Comparison of ENCODE assay signal across 26 mouse cellular contexts in genomic region chr17:43399151-43399550, GRCm38 (mm10). TPM values are rescaled to one million over a fixed set of nuclear protein-coding genes. Genes with fewer than 3 reads are reported as not detected.
A peak's percentile ranks its signal among the peaks of the same experiment; 100 is the strongest.
DNase-seq lines count a peak whose midpoint lies in the region; ATAC-seq and TF ChIP-seq lines count a peak whose summit lies in the region.
"Had no signal": no experiment of that assay in that cellular context is flagged by ENCODE, and none has a peak within 500 bp of the region (broad histone marks: within the 10 kb centered on the region; RNA-seq: fewer than 3 reads in every experiment).

No protein-coding gene starts in this region.

- H3K27me3 ChIP-seq in heart, postnatal 0 days (ENCODE audit: control insufficient read depth, insufficient read depth, low read length): no peaks in the 10 kb centered on the region
- H3K27me3 ChIP-seq in lung, postnatal 0 days (replicated peaks; ENCODE audit: insufficient read depth, low read length): no peaks in the 10 kb centered on the region
- H3K27me3 ChIP-seq: forebrain, embryonic 15.5 days; liver, embryonic 15.5 days; lung, embryonic 15.5 days had no signal

- no peaks in the 10 kb centered on the region for H3K36me3 ChIP-seq in heart, postnatal 0 days (replicated peaks; ENCODE audit: control insufficient read depth, insufficient read depth, low read length)
- no peaks in the 10 kb centered on the region for H3K36me3 ChIP-seq in lung, postnatal 0 days (ENCODE audit: insufficient read depth, low read length)
- H3K36me3 ChIP-seq: embryonic facial prominence, embryonic 10.5 days; forebrain, embryonic 15.5 days; limb, embryonic 10.5 days; liver, embryonic 15.5 days; lung, embryonic 15.5 days had no signal

- H3K9ac ChIP-seq in heart, postnatal 0 days (replicated peaks; ENCODE audit: low read depth, low read length): no peak overlapping the region
- no peak overlapping the region for H3K9ac ChIP-seq in lung, postnatal 0 days (replicated peaks; ENCODE audit: low read depth)
- H3K9ac ChIP-seq: forebrain, embryonic 15.5 days; hindbrain, embryonic 14.5 days; liver, embryonic 15.5 days; lung, embryonic 15.5 days had no signal

- DNase-seq in embryo, embryonic 9.5 days (ENCODE audit: extremely low spot score): peak; percentile 25
- DNase-seq in embryo, embryonic 11 days: no peak
- no peak for DNase-seq in heart, postnatal 0 days (ENCODE audit: low spot score)
- no peak for DNase-seq in heart, postnatal 36 days
- DNase-seq in lung, postnatal 0 days (ENCODE audit: low spot score): no peak
- DNase-seq in lung, postnatal 10 days: no peak
- DNase-seq in WW6 (ENCODE audit: low read depth, low spot score): peak; percentile 13
- no peak for DNase-seq in right cerebral cortex, postnatal 36 days (ENCODE audit: low spot score in 2 of 2)
- DNase-seq: adrenal gland, adult 8-10 months; cerebellum, adult 18-20 months; cerebellum, postnatal 25 days; gastrocnemius, postnatal 14 days; heart, postnatal 10 days; liver; right cerebral cortex, postnatal 4 days; thymus, postnatal 25 days had no signal

- H3K4me1 ChIP-seq in heart, postnatal 0 days (ENCODE audit: control insufficient read depth, insufficient read depth): peaks cover 21% of the 10 kb centered on the region
- peaks cover 7% of the 10 kb centered on the region; the same call in 1 of the 2 replicates for H3K4me1 ChIP-seq in lung, postnatal 0 days (ENCODE audit: insufficient read depth, low read depth, low read length)
- H3K4me1 ChIP-seq: forebrain, embryonic 15.5 days; lung, embryonic 15.5 days had no signal

- ATAC-seq in heart, postnatal 0 days (ENCODE audit: insufficient read depth, low read depth): peak; percentile 16; the same call in 1 of the 2 replicates
- no peak for ATAC-seq in lung, postnatal 0 days
- ATAC-seq: activated CD4-positive, CD25-positive, alpha-beta regulatory T cell, adult 4 months; forebrain, embryonic 15.5 days had no signal

- H3K4me2 ChIP-seq in heart, postnatal 0 days (ENCODE audit: low read depth, low read length): no peak overlapping the region
- no peak overlapping the region for H3K4me2 ChIP-seq in lung, postnatal 0 days (replicated peaks; ENCODE audit: low read depth, low read length)
- H3K4me2 ChIP-seq: forebrain, embryonic 15.5 days; hindbrain, embryonic 14.5 days; liver, embryonic 15.5 days; lung, embryonic 15.5 days had no signal

- no peaks in the 10 kb centered on the region for H3K9me3 ChIP-seq in heart, postnatal 0 days (replicated peaks; ENCODE audit: control insufficient read depth, low read length)
- no peaks in the 10 kb centered on the region for H3K9me3 ChIP-seq in lung, postnatal 0 days (ENCODE audit: low read length)
- H3K9me3 ChIP-seq: embryonic facial prominence, embryonic 10.5 days; forebrain, embryonic 15.5 days; limb, embryonic 10.5 days; liver, embryonic 15.5 days; lung, embryonic 15.5 days had no signal

- intact Hi-C loops in heart, postnatal 36 days (cut with DNase I): no loop called here

- no peak overlapping the region for H3K4me3 ChIP-seq in heart, postnatal 0 days (ENCODE audit: low read depth, low read length)
- H3K4me3 ChIP-seq in lung, postnatal 0 days (ENCODE audit: low read depth, low read length): no peak overlapping the region
- H3K4me3 ChIP-seq: embryonic facial prominence, embryonic 10.5 days; forebrain, embryonic 15.5 days; limb, embryonic 10.5 days; liver, embryonic 15.5 days; lung, embryonic 15.5 days had no signal

- WGBS in heart, postnatal 0 days: 60% methylated on average over 3 of the region's 3 CpGs
- 63% methylated on average over 3 of the region's 3 CpGs for WGBS in lung, postnatal 0 days

- no peak for TF ChIP-seq CTCF in heart, postnatal 0 days (IDR thresholded peaks at IDR 0.05; ENCODE audit: low read depth)
- no peak for TF ChIP-seq CTCF in lung, postnatal 0 days (IDR thresholded peaks at IDR 0.05)

- 0 out of 2 replicates have a peak overlapping the region, but pooled peaks have one; percentile 44 for H3K27ac ChIP-seq in heart, postnatal 0 days (ENCODE audit: low read depth)
- no peak overlapping the region for H3K27ac ChIP-seq in lung, postnatal 0 days (ENCODE audit: low read length)
- H3K27ac ChIP-seq: embryonic facial prominence, embryonic 10.5 days; forebrain, embryonic 15.5 days; hindbrain, embryonic 14.5 days; limb, embryonic 10.5 days; liver, embryonic 15.5 days; lung, embryonic 15.5 days; macrophage had no signal

- TF ChIP-seq EP300 in heart, postnatal 0 days (IDR thresholded peaks at IDR 0.05; ENCODE audit: low read depth): no peak
- 0 out of 2 replicates have a peak, but pooled peaks have one; percentile 1 for TF ChIP-seq EP300 in lung, postnatal 0 days (IDR thresholded peaks at IDR 0.05)

RNA-seq across cellular contexts. Expression of gene Adgrf5, which starts 38.9 kb away (rescaled TPM):
- 89.0 and 134 TPM in 2 replicates for total RNA-seq in heart, postnatal 0 days (2014; rRNA removed; ENCODE audit: low replicate concordance)
- polyA plus RNA-seq in heart, postnatal 0 days (2015; fragmentation: Nextera tagmentation; extraction: Ambion mirVana): 16.7 and 19.1 TPM in 2 replicates
- 100 to 1,000 TPM; 209 to 282 TPM for total RNA-seq in heart, postnatal 36 days (2021)
- 51.1 and 68.6 TPM in 2 replicates for polyA plus RNA-seq in lung, postnatal 0 days (2015; fragmentation: Nextera tagmentation; extraction: Ambion mirVana)
- total RNA-seq: monocyte, adult 5-6 weeks; neutrophil, adult 5-6 weeks had no signal

Comparison
In these comparisons a context has a peak if more than half of its experiments do, and no peak if none do; other contexts are left out.
1. DNase-seq: peak in embryo, embryonic 9.5 days (single experiment) and WW6 (single experiment); none in embryo, embryonic 11 days (single experiment), heart, postnatal 0 days (single experiment), heart, postnatal 36 days (0 of 2), lung, postnatal 0 days (single experiment), lung, postnatal 10 days (single experiment) and right cerebral cortex, postnatal 36 days (0 of 2).